Comparison of ENCODE assay signal across 16 mouse cellular contexts in genomic region chr17:27686395-27686794, GRCm38 (mm10). TPM values are rescaled to one million over a fixed set of nuclear protein-coding genes. Genes with fewer than 3 reads are reported as not detected.
DNase-seq lines count a peak whose midpoint lies in the region; ATAC-seq and TF ChIP-seq lines count a peak whose summit lies in the region.
"Had no signal": no experiment of that assay in that cellular context is flagged by ENCODE, and none has a peak within 500 bp of the region (broad histone marks: within the 10 kb centered on the region; RNA-seq: fewer than 3 reads in every experiment).

No protein-coding gene starts in this region.

- H3K9ac ChIP-seq in embryonic facial prominence, embryonic 13.5 days: no peak overlapping the region
- peak overlapping the region; percentile 82 for H3K9ac ChIP-seq in hindbrain, embryonic 13.5 days
- H3K9ac ChIP-seq in midbrain, embryonic 15.5 days: peak overlapping the region; percentile 71

- no peak for TF ChIP-seq CTCF in cortical plate, adult 2 months (IDR thresholded peaks at IDR 0.05; ENCODE audit: extremely low read depth, insufficient read depth, low read length)

- H3K4me1 ChIP-seq in cortical plate, adult 2 months (ENCODE audit: control insufficient read depth, insufficient read depth, low read length): peaks cover 8% of the 10 kb centered on the region
- peaks cover 19% of the 10 kb centered on the region for H3K4me1 ChIP-seq in embryonic facial prominence, embryonic 13.5 days
- peaks cover 29% of the 10 kb centered on the region for H3K4me1 ChIP-seq in hindbrain, embryonic 13.5 days (replicated peaks)
- H3K4me1 ChIP-seq in midbrain, embryonic 15.5 days: peaks cover 27% of the 10 kb centered on the region

- peak overlapping the region; percentile 99; the same call in 1 of the 2 replicates for H3K4me2 ChIP-seq in embryonic facial prominence, embryonic 13.5 days
- peak overlapping the region; percentile 95 for H3K4me2 ChIP-seq in hindbrain, embryonic 13.5 days
- peak overlapping the region; percentile 86 for H3K4me2 ChIP-seq in midbrain, embryonic 15.5 days

- no peaks in the 10 kb centered on the region for H3K9me3 ChIP-seq in embryonic facial prominence, embryonic 13.5 days
- H3K9me3 ChIP-seq in hindbrain, embryonic 13.5 days: no peaks in the 10 kb centered on the region
- H3K9me3 ChIP-seq in midbrain, embryonic 15.5 days: no peaks in the 10 kb centered on the region
- H3K9me3 ChIP-seq: heart, embryonic 13.5 days had no signal

- no peak for TF ChIP-seq POLR2A in cortical plate, adult 2 months (IDR thresholded peaks at IDR 0.05; ENCODE audit: extremely low read depth, insufficient read depth, low read length)

- 46% methylated on average over 5 of the region's 5 CpGs for WGBS in embryonic facial prominence, embryonic 13.5 days
- WGBS in hindbrain, embryonic 13.5 days: 37% methylated on average over 5 of the region's 5 CpGs
- WGBS in midbrain, embryonic 15.5 days: 38% methylated on average over 5 of the region's 5 CpGs

- H3K27ac ChIP-seq in cortical plate, adult 2 months (ENCODE audit: insufficient read depth, low read length): no peak overlapping the region
- H3K27ac ChIP-seq in embryonic facial prominence, embryonic 13.5 days: no peak overlapping the region
- H3K27ac ChIP-seq in hindbrain, embryonic 13.5 days: no peak overlapping the region
- H3K27ac ChIP-seq in midbrain, embryonic 15.5 days: no peak overlapping the region
- H3K27ac ChIP-seq: heart, embryonic 13.5 days had no signal

- no peak for ATAC-seq in embryonic facial prominence, embryonic 13.5 days (ENCODE audit: insufficient number of reproducible peaks, insufficient read depth, low FRiP score, low TSS enrichment, low read depth)
- ATAC-seq in hindbrain, embryonic 13.5 days (ENCODE audit: low FRiP score): no peak
- no peak for ATAC-seq in midbrain, embryonic 15.5 days (replicated peaks)

- no peaks in the 10 kb centered on the region for H3K36me3 ChIP-seq in embryonic facial prominence, embryonic 13.5 days
- no peaks in the 10 kb centered on the region for H3K36me3 ChIP-seq in hindbrain, embryonic 13.5 days
- H3K36me3 ChIP-seq in midbrain, embryonic 15.5 days (replicated peaks): no peaks in the 10 kb centered on the region
- H3K36me3 ChIP-seq: heart, embryonic 13.5 days had no signal

- DNase-seq in cerebellum, adult 9-10 months: no peak
- no peak for DNase-seq in c-Kit-positive CD71-positive TER-119-positive erythroid progenitor cells, embryonic 14.5 days (ENCODE audit: low spot score)
- DNase-seq in kidney, postnatal 25 days: no peak
- DNase-seq in heart, adult 11 months: no peak
- DNase-seq: cerebellum, adult 8-10 months; gastrocnemius, postnatal 36 days; kidney, adult 9 months; left cerebral cortex, postnatal 4 days had no signal

- H3K4me3 ChIP-seq in cortical plate, adult 2 months (ENCODE audit: insufficient read depth, low read length): peak overlapping the region; percentile 82
- no peak overlapping the region for H3K4me3 ChIP-seq in embryonic facial prominence, embryonic 13.5 days
- no peak overlapping the region for H3K4me3 ChIP-seq in hindbrain, embryonic 13.5 days
- H3K4me3 ChIP-seq in midbrain, embryonic 15.5 days: peak overlapping the region; percentile 59

- H3K27me3 ChIP-seq in embryonic facial prominence, embryonic 13.5 days: peaks cover 55% of the 10 kb centered on the region
- H3K27me3 ChIP-seq in hindbrain, embryonic 13.5 days: peaks cover 29% of the 10 kb centered on the region; the same call in 1 of the 2 replicates
- H3K27me3 ChIP-seq in midbrain, embryonic 15.5 days (replicated peaks): no peaks in the 10 kb centered on the region

RNA-seq across cellular contexts. Expression of gene Pacsin1, which starts 31.1 kb away (rescaled TPM):
- polyA plus RNA-seq in cortical plate, adult 2 months (2012; rRNA removed): 254 and 258 TPM in 2 replicates
- 5.4 and 7.2 TPM in 2 replicates for polyA plus RNA-seq in embryonic facial prominence, embryonic 13.5 days (2015; fragmentation: Nextera tagmentation; extraction: Ambion mirVana)
- 27.9 and 31.0 TPM in 2 replicates for polyA plus RNA-seq in hindbrain, embryonic 13.5 days (2015; fragmentation: Nextera tagmentation; extraction: Ambion mirVana)
- polyA plus RNA-seq in midbrain, embryonic 15.5 days (2015; fragmentation: Nextera tagmentation; extraction: Ambion mirVana): 55.5 and 55.7 TPM in 2 replicates

RNA-seq across cellular contexts. Expression of gene Spdef, which starts 42.4 kb away (rescaled TPM):
- 0.61 and 0.91 TPM in 2 replicates for polyA plus RNA-seq in cortical plate, adult 2 months (2012; rRNA removed)
- polyA plus RNA-seq in embryonic facial prominence, embryonic 13.5 days (2015; fragmentation: Nextera tagmentation; extraction: Ambion mirVana): 0.28 TPM in 1 of 2 replicates, not detected in the other
- polyA plus RNA-seq in hindbrain, embryonic 13.5 days (2015; fragmentation: Nextera tagmentation; extraction: Ambion mirVana): 0.60 TPM in 2 replicates
- polyA plus RNA-seq in midbrain, embryonic 15.5 days (2015; fragmentation: Nextera tagmentation; extraction: Ambion mirVana): 1.6 and 1.8 TPM in 2 replicates
- polyA plus RNA-seq: embryonic facial prominence, embryonic 11.5 days had no signal

RNA-seq across cellular contexts. Expression of gene Rps10, which starts 49.9 kb away (rescaled TPM):
- polyA plus RNA-seq in cortical plate, adult 2 months (2012; rRNA removed): 525 and 561 TPM in 2 replicates
- 1,114 and 1,137 TPM in 2 replicates for polyA plus RNA-seq in embryonic facial prominence, embryonic 13.5 days (2015; fragmentation: Nextera tagmentation; extraction: Ambion mirVana)
- polyA plus RNA-seq in hindbrain, embryonic 13.5 days (2015; fragmentation: Nextera tagmentation; extraction: Ambion mirVana): 565 and 583 TPM in 2 replicates
- 417 and 421 TPM in 2 replicates for polyA plus RNA-seq in midbrain, embryonic 15.5 days (2015; fragmentation: Nextera tagmentation; extraction: Ambion mirVana)

RNA-seq across cellular contexts. Expression of gene RPS10-NUDT3, which starts 51.4 kb away (rescaled TPM):
- 0.15 and 0.47 TPM in 2 replicates for polyA plus RNA-seq in cortical plate, adult 2 months (2012; rRNA removed)
- not detected in 2 replicates for polyA plus RNA-seq in embryonic facial prominence, embryonic 13.5 days (2015; fragmentation: Nextera tagmentation; extraction: Ambion mirVana)
- not detected in 2 replicates for polyA plus RNA-seq in hindbrain, embryonic 13.5 days (2015; fragmentation: Nextera tagmentation; extraction: Ambion mirVana)
- not detected in 2 replicates for polyA plus RNA-seq in midbrain, embryonic 15.5 days (2015; fragmentation: Nextera tagmentation; extraction: Ambion mirVana)
- polyA plus RNA-seq: embryonic facial prominence, embryonic 11.5 days; heart, embryonic 13.5 days; liver, embryonic 16.5 days; testis, adult 2 months had no signal

Comparison
In these comparisons a context has a peak if more than half of its experiments do, and no peak if none do; other contexts are left out.
1. H3K4me3 ChIP-seq: peak in cortical plate, adult 2 months (single experiment) and midbrain, embryonic 15.5 days (single experiment); none in embryonic facial prominence, embryonic 13.5 days (single experiment) and hindbrain, embryonic 13.5 days (single experiment).
2. Peak in every context shown above with its lines, with median percentiles within 50 percentile points of each other: H3K4me2 ChIP-seq.